Mouse (Mus musculus) neural tube, embryonic 10.5 days (tissue): ENCODE measurements around the gene Mtmr10.

ENCODE experiments used
- DNase-seq: peaks from one replicate; pipeline ENCODE4 v3.0.0-alpha.2; 2017; ENCODE audit warnings: low spot score; ENCODE audit errors: extremely low spot score

The Mtmr10 gene

DNA sequence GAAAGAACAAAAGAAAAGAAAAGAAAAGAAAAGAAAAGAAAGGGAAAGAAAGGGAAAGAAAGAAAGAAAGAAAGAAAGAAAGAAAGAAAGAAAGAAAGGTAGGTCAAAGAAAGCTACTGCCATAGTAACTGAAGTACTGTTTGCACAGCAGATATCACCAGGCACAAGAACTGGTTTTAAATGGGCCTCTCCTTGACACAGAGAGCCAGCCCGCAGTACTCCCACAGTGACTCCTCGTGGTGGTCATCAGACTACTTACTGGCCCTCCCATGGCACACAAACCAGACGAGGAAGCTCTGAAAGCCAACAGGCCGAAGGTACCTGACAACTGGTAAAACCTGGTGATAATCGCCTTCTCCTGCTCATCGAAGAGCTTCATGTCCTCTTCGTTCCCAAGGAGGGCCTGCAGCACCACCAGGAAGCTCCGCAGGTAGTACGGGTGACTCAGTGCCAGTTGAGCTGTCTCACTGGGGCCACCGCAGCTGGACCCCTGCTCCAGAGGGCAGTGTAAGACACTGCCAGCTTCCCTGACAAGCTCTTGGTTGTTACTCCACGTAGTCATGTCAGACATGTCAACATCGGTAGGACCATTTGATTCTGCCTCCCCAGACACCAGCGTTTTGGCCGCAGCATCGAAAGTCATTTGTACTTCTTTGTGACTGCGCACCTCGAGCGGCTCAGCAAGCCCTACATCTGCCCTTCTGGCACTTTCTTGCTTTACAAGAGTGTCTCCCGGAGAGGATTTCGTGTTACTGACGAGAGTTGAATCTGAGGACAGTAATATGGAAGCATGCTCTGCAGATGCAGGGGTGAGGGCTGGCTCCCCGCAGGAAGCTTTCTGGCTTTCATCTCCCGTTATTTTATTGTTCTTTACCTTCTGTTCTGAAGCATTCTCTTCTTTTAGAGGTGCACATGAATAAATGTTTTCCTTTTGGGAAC is 84.8 kb downstream of the Mtmr10 start:
- DNase-seq: no peak

DNA sequence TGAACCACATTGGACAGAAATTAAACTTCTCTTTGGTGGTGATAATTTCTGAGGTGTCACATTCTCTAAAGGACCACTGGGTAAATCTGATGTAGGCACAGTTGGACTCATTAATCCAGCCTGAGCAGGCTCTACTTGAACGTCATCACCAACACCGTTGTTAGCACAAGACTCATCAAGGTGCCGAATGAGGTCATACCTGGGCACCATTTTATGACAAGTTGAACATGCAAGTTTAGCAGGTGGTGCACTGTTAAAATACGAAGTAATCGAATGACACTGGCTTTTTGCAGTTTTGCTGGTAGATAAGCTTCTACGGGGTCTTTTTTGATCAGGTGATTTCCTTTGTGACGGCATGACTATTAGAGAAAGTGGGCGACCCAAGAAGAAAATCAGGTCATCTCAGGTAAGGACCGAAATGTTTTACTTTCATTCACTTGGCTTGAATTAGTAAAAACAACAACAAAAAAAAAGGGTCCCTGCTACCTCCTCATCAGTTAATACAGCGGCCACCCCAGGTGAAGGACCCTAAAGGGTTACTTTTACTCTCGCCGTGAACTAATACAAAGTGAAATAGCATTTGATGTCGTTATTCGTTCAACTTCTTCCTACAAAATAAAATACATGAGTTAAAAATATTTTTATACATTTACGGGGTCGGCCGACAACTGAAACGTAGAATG is 85.8 kb downstream of the Mtmr10 start:
- no peak for DNase-seq

- DNase-seq: peak; percentile 88
Measured at GRCm38 (mm10) chr7:64373830-64374562, 86.5 kb downstream of the Mtmr10 start, which contains the start of gene Fan1. Gene Fan1, minus strand, starts transcription at chr7:64374095.
